Mouse (Mus musculus): Measurements from ENCODE around the gene Arhgap15.

DNA sequence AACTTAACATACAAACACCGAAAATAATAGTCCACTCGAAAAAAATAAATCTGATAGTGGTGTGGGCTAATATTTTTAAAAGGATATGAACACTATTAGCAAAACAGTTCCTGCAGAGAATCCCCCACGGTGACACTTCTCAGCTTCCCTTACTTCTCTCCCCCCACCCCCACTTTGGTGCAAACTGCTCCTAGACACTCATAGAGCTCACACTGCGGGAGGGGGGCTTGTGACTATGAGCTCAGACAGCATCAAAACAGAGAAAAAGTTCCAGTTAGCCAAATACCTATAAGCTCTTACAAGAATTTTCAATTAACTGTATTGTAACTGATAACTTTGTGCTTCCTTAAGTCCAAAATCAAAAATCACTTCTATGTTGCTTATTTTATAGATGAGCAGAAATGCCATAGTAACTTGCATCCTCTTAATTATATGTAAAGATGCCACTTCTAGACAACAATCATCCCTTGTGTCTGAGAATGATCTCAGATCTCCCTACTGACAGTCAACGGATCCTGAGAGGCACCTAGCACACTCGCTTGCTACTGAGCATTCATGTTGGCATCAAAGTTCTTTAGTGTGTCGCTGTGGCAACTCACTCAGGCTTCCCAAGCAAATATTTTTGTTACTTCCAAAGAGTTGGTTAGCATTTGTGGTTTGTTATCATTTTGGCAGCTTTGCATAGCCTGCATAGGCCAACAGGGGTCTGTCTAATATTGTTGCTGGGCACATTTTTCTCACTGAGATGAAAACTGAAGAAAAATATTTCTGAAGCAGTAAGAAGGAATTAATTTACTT is 493.2 kb downstream of the Arhgap15 start:
- TF ChIP-seq POLR2A (IDR thresholded peaks at IDR 0.05; ENCODE audit: low read depth, low read length) (no peak), CTCF (conservative IDR thresholded peaks at IDR 0.05; ENCODE audit: insufficient read depth, insufficient read length, low read depth, low read length) (no peak)

Data from kidney, adult 2 months (tissue).